Mouse (Mus musculus): ENCODE measurements at regions not wholly inside any gene's neighbourhood (a gene's known extent, or its start where the extent isn't known, plus 50 kb on each side); places are given as distances from the start of the nearest gene placed in this dataset.

DNA sequence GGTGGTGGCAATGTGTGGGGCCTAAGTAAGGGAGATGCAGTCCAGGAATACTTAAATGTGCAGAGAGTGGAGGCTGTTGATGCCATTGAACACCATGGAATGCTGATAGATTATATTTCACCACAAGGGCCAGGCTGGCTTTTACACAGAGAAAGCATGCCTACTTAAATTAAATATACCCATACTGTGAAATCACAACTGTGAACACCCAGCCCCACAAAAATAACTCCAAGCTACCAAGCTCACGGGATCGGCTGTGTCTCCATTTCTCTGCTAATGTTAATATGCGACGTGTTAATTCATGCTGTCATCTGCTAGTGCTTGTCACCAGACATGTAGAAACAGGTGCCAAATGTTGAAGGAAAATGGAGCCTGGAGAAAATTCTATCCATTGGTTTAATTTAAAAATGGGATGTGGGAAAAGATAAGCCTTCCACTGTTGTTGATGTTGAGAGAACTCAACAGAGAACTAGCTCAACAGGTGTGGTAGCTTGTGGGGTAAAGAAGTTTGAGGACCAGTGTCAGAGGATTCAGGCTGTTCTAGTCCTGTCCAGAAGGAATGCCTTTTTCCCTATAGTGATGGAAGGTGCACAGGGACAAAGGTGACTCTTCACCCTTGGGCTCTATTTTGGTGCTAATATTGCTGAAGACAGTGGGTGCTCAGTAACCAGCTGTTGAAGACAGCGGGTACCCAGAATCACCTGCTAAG, 161.6 kb upstream of the Marcks start:
- no peaks in the 10 kb centered on the region for H3K79me2 ChIP-seq (replicated peaks; ENCODE audit: control insufficient read depth, insufficient read depth, low read length)
- no peaks in the 10 kb centered on the region for H3K4me1 ChIP-seq (ENCODE audit: control insufficient read depth, insufficient read depth, low read length)
- 85% methylated on average over 5 of the region's 5 CpGs for WGBS
- no peak overlapping the region for H3K9ac ChIP-seq (ENCODE audit: low read depth, low read length)
- H3K27me3 ChIP-seq (ENCODE audit: control insufficient read depth, insufficient read depth, low read length): no peaks in the 10 kb centered on the region
- no peaks in the 10 kb centered on the region for H3K36me3 ChIP-seq (ENCODE audit: control insufficient read depth, insufficient read depth, low read length)
- no peak overlapping the region for H3K4me3 ChIP-seq
- TF ChIP-seq EP300 (IDR thresholded peaks at IDR 0.05; ENCODE audit: insufficient read depth, low read depth, low read length) (no peak), POLR2A (IDR thresholded peaks at IDR 0.05; ENCODE audit: insufficient read depth, low read depth, low read length) (no peak), CTCF (IDR thresholded peaks at IDR 0.05) (no peak)
- DNase-seq: no peak
- intact Hi-C loops (cut with DNase I): no loop called here
- H3K27ac ChIP-seq: no peak overlapping the region

- no peak for TF ChIP-seq CTCF (IDR thresholded peaks at IDR 0.05)
- TF ChIP-seq POLR2A (IDR thresholded peaks at IDR 0.05; ENCODE audit: insufficient read depth, low read depth, low read length): no peak
- no peak for TF ChIP-seq EP300 (IDR thresholded peaks at IDR 0.05; ENCODE audit: insufficient read depth, low read depth, low read length)
Observed at GRCm38 (mm10) chr10:37298689-37299421, 160.1 kb upstream of the Marcks start.

GRCm38 (mm10) chr10:37294231-37294630, 155.5 kb upstream of the Marcks start:
- DNase-seq: no peak
- no peak overlapping the region for H3K4me3 ChIP-seq
- no peak overlapping the region for H3K27ac ChIP-seq
- no peaks in the 10 kb centered on the region for H3K4me1 ChIP-seq (ENCODE audit: control insufficient read depth, insufficient read depth, low read length)
- H3K79me2 ChIP-seq (replicated peaks; ENCODE audit: control insufficient read depth, insufficient read depth, low read length): no peaks in the 10 kb centered on the region
- no peak for TF ChIP-seq EP300 (IDR thresholded peaks at IDR 0.05; ENCODE audit: insufficient read depth, low read depth, low read length)
- TF ChIP-seq POLR2A (IDR thresholded peaks at IDR 0.05; ENCODE audit: insufficient read depth, low read depth, low read length): no peak
- no peak for TF ChIP-seq CTCF (IDR thresholded peaks at IDR 0.05)
- no peak overlapping the region for H3K9ac ChIP-seq (ENCODE audit: low read depth, low read length)
- intact Hi-C loops (cut with DNase I): no loop called here
- no peaks in the 10 kb centered on the region for H3K27me3 ChIP-seq (ENCODE audit: control insufficient read depth, insufficient read depth, low read length)
- no peaks in the 10 kb centered on the region for H3K36me3 ChIP-seq (ENCODE audit: control insufficient read depth, insufficient read depth, low read length)

More at GRCm38 (mm10) chr10:37298689-37299421, 160.1 kb upstream of the Marcks start:
- Histone ChIP-seq H3K4me3 (no peak overlapping the region), H3K27me3 (ENCODE audit: control insufficient read depth, insufficient read depth, low read length) (no peaks in the 10 kb centered on the region), H3K27ac (no peak overlapping the region), H3K36me3 (ENCODE audit: control insufficient read depth, insufficient read depth, low read length) (no peaks in the 10 kb centered on the region), H3K79me2 (replicated peaks; ENCODE audit: control insufficient read depth, insufficient read depth, low read length) (no peaks in the 10 kb centered on the region), H3K9ac (ENCODE audit: low read depth, low read length) (no peak overlapping the region), H3K4me1 (ENCODE audit: control insufficient read depth, insufficient read depth, low read length) (no peaks in the 10 kb centered on the region)
- 67% methylated on average over 4 of the region's 4 CpGs for WGBS
- DNase-seq: no peak
- intact Hi-C loops (cut with DNase I): no loop called here

- Histone ChIP-seq H3K27me3 (ENCODE audit: control insufficient read depth, insufficient read depth, low read length) (no peaks in the 10 kb centered on the region), H3K4me3 (no peak overlapping the region), H3K4me1 (ENCODE audit: control insufficient read depth, insufficient read depth, low read length) (no peaks in the 10 kb centered on the region), H3K79me2 (replicated peaks; ENCODE audit: control insufficient read depth, insufficient read depth, low read length) (no peaks in the 10 kb centered on the region), H3K9ac (ENCODE audit: low read depth, low read length) (no peak overlapping the region), H3K36me3 (ENCODE audit: control insufficient read depth, insufficient read depth, low read length) (no peaks in the 10 kb centered on the region), H3K27ac (no peak overlapping the region)
- TF ChIP-seq EP300 (IDR thresholded peaks at IDR 0.05; ENCODE audit: insufficient read depth, low read depth, low read length) (no peak), CTCF (IDR thresholded peaks at IDR 0.05) (no peak), POLR2A (IDR thresholded peaks at IDR 0.05; ENCODE audit: insufficient read depth, low read depth, low read length) (no peak)
- DNase-seq: no peak
- intact Hi-C loops (cut with DNase I): no loop called here
- 58% methylated on average over 1 of the region's 1 CpGs for WGBS
Observed at GRCm38 (mm10) chr10:37293292-37293691, 154.6 kb upstream of the Marcks start.

DNA sequence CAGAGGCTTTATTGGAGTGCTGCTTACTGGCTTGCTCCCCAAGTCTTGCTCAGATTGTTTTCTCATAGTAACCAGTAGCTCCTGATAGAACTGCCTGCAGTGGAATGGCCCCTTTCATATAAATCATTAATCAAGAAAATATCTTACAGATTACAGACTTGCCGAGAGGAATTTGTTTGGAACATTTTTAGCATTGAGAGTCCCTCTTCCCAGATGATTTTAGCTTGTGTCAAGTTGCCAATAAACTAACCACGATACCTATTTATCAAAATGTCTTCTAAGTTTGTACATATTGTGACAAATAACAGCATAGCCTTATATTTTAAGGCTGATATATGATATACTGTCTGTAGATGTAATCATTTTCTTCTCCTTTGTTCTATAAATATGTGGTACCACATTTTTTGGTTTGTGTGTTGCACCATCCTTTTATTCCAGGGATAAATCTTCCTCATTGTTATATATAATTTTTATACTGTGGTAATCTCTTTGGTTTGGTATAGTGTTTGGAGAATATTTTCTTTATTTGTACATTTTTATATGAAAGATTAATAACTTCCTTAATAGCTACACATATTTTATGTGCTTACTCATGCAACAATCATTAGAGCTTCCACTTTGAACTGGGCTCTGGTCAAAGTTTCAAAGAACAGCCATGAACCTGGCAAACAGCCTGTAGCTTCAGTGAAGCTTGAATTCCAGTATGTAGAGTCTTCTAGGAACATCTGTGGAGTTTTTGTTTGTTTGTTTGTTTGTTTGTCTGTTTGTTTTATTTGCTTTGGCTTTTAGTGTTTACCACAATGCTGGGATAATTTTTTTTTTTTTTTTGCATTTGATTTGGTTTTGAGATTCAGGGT, 153.1 kb upstream of the Marcks start:
- H3K27ac ChIP-seq: no peak overlapping the region
- no peak overlapping the region for H3K9ac ChIP-seq (ENCODE audit: low read depth, low read length)
- TF ChIP-seq CTCF (IDR thresholded peaks at IDR 0.05) (no peak), POLR2A (IDR thresholded peaks at IDR 0.05; ENCODE audit: insufficient read depth, low read depth, low read length) (no peak), EP300 (IDR thresholded peaks at IDR 0.05; ENCODE audit: insufficient read depth, low read depth, low read length) (no peak)
- H3K4me1 ChIP-seq (ENCODE audit: control insufficient read depth, insufficient read depth, low read length): no peaks in the 10 kb centered on the region
- no peaks in the 10 kb centered on the region for H3K36me3 ChIP-seq (ENCODE audit: control insufficient read depth, insufficient read depth, low read length)
- no peak overlapping the region for H3K4me3 ChIP-seq
- intact Hi-C loops (cut with DNase I): no loop called here
- 79% methylated on average over 2 of the region's 2 CpGs for WGBS
- H3K27me3 ChIP-seq (ENCODE audit: control insufficient read depth, insufficient read depth, low read length): no peaks in the 10 kb centered on the region
- H3K79me2 ChIP-seq (replicated peaks; ENCODE audit: control insufficient read depth, insufficient read depth, low read length): no peaks in the 10 kb centered on the region
- DNase-seq: no peak
